Mouse (Mus musculus): ENCODE data around the gene Rb1. TPM values are rescaled to one million over a fixed set of nuclear protein-coding genes. Genes with fewer than 3 reads are reported as not detected.

The Rb1 gene
- polyA plus RNA-seq, 1 experiment from 2014 or later = 41.4 TPM

- Histone ChIP-seq H3K9ac (ENCODE audit: low read length) (no peak overlapping the region), H3K4me3 (ENCODE audit: low read depth, low read length) (no peak overlapping the region), H3K27ac (ENCODE audit: low read depth, low read length) (no peak overlapping the region), H3K36me3 (ENCODE audit: control insufficient read depth, insufficient read depth, low read length) (peaks cover 5% of the 10 kb centered on the region; the same call in 1 of the 2 replicates), H3K4me1 (ENCODE audit: control insufficient read depth, insufficient read depth, low read length) (no peaks in the 10 kb centered on the region; the same call in 1 of the 2 replicates), H3K4me2 (no peak overlapping the region), H3K9me3 (ENCODE audit: control insufficient read depth, low read length) (no peaks in the 10 kb centered on the region), H3K27me3 (ENCODE audit: control insufficient read depth, insufficient read depth, low read length) (no peaks in the 10 kb centered on the region)
- DNase-seq (ENCODE audit: low spot score, missing footprints) (no peak), ATAC-seq (ENCODE audit: low FRiP score) (no peak)
- 48% methylated on average over 12 of the region's 12 CpGs for WGBS
Measured at GRCm38 (mm10) chr14:73172196-73173011, 153.2 kb downstream of the Rb1 start.

- Histone ChIP-seq H3K27ac (ENCODE audit: low read depth, low read length) (no peak overlapping the region), H3K27me3 (ENCODE audit: control insufficient read depth, insufficient read depth, low read length) (no peaks in the 10 kb centered on the region), H3K36me3 (ENCODE audit: control insufficient read depth, insufficient read depth, low read length) (peaks cover 9% of the 10 kb centered on the region), H3K4me2 (no peak overlapping the region), H3K9me3 (ENCODE audit: control insufficient read depth, low read length) (no peaks in the 10 kb centered on the region), H3K9ac (ENCODE audit: low read length) (no peak overlapping the region), H3K4me3 (ENCODE audit: low read depth, low read length) (no peak overlapping the region), H3K4me1 (ENCODE audit: control insufficient read depth, insufficient read depth, low read length) (no peaks in the 10 kb centered on the region; the same call in 1 of the 2 replicates)
- ATAC-seq (ENCODE audit: low FRiP score) = no peak
- no peak for DNase-seq (ENCODE audit: low spot score, missing footprints)
- 91% methylated on average over 13 of the region's 13 CpGs for WGBS
Measured at GRCm38 (mm10) chr14:73169926-73170844, 155.4 kb downstream of the Rb1 start.

- Histone ChIP-seq H3K9me3 (ENCODE audit: control insufficient read depth, low read length) (no peaks in the 10 kb centered on the region), H3K27ac (ENCODE audit: low read depth, low read length) (no peak overlapping the region), H3K27me3 (ENCODE audit: control insufficient read depth, insufficient read depth, low read length) (no peaks in the 10 kb centered on the region), H3K4me3 (ENCODE audit: low read depth, low read length) (no peak overlapping the region), H3K36me3 (ENCODE audit: control insufficient read depth, insufficient read depth, low read length) (peaks cover 9% of the 10 kb centered on the region), H3K4me1 (ENCODE audit: control insufficient read depth, insufficient read depth, low read length) (no peaks in the 10 kb centered on the region; the same call in 1 of the 2 replicates), H3K9ac (ENCODE audit: low read length) (no peak overlapping the region), H3K4me2 (no peak overlapping the region)
- DNase-seq (ENCODE audit: low spot score, missing footprints) (no peak), ATAC-seq (ENCODE audit: low FRiP score) (no peak)
- 94% methylated on average over 6 of the region's 6 CpGs for WGBS
Measured at GRCm38 (mm10) chr14:73168605-73169004, 157.0 kb downstream of the Rb1 start.

GRCm38 (mm10) chr14:73165136-73165535 is 160.5 kb downstream of the Rb1 start:
- Histone ChIP-seq H3K4me2 (no peak overlapping the region), H3K9ac (ENCODE audit: low read length) (no peak overlapping the region), H3K27ac (ENCODE audit: low read depth, low read length) (no peak overlapping the region), H3K36me3 (ENCODE audit: control insufficient read depth, insufficient read depth, low read length) (peaks cover 6% of the 10 kb centered on the region), H3K4me3 (ENCODE audit: low read depth, low read length) (no peak overlapping the region), H3K4me1 (ENCODE audit: control insufficient read depth, insufficient read depth, low read length) (no peaks in the 10 kb centered on the region), H3K27me3 (ENCODE audit: control insufficient read depth, insufficient read depth, low read length) (no peaks in the 10 kb centered on the region), H3K9me3 (ENCODE audit: control insufficient read depth, low read length) (no peaks in the 10 kb centered on the region)
- ATAC-seq (ENCODE audit: low FRiP score) = no peak
- no peak for DNase-seq (ENCODE audit: low spot score, missing footprints)
- 96% methylated on average over 6 of the region's 6 CpGs for WGBS

- ATAC-seq (ENCODE audit: low FRiP score) (no peak), DNase-seq (ENCODE audit: low spot score, missing footprints) (no peak)
- no peaks in the 10 kb centered on the region for H3K9me3 ChIP-seq (ENCODE audit: control insufficient read depth, low read length)
- no peaks in the 10 kb centered on the region for H3K4me1 ChIP-seq (ENCODE audit: control insufficient read depth, insufficient read depth, low read length)
- WGBS = 93% methylated on average over 10 of the region's 10 CpGs
- no peak overlapping the region for H3K27ac ChIP-seq (ENCODE audit: low read depth, low read length)
- no peak overlapping the region for H3K9ac ChIP-seq (ENCODE audit: low read length)
- H3K27me3 ChIP-seq (ENCODE audit: control insufficient read depth, insufficient read depth, low read length) = no peaks in the 10 kb centered on the region
- no peak overlapping the region for H3K4me2 ChIP-seq
- H3K4me3 ChIP-seq (ENCODE audit: low read depth, low read length) = no peak overlapping the region
- peaks cover 6% of the 10 kb centered on the region; the same call in 1 of the 2 replicates for H3K36me3 ChIP-seq (ENCODE audit: control insufficient read depth, insufficient read depth, low read length)
Measured at GRCm38 (mm10) chr14:73163363-73163998, 162.1 kb downstream of the Rb1 start.

- Histone ChIP-seq H3K9me3 (ENCODE audit: control insufficient read depth, low read length) (no peaks in the 10 kb centered on the region), H3K27ac (ENCODE audit: low read depth, low read length) (no peak overlapping the region), H3K36me3 (ENCODE audit: control insufficient read depth, insufficient read depth, low read length) (peaks cover 6% of the 10 kb centered on the region; the same call in 1 of the 2 replicates), H3K9ac (ENCODE audit: low read length) (no peak overlapping the region), H3K4me1 (ENCODE audit: control insufficient read depth, insufficient read depth, low read length) (no peaks in the 10 kb centered on the region), H3K4me2 (no peak overlapping the region), H3K4me3 (ENCODE audit: low read depth, low read length) (no peak overlapping the region), H3K27me3 (ENCODE audit: control insufficient read depth, insufficient read depth, low read length) (no peaks in the 10 kb centered on the region)
- ATAC-seq (ENCODE audit: low FRiP score) (no peak), DNase-seq (ENCODE audit: low spot score, missing footprints) (no peak)
- 97% methylated on average over 13 of the region's 13 CpGs for WGBS
Measured at GRCm38 (mm10) chr14:73162192-73162800, 163.3 kb downstream of the Rb1 start.

- no peak for ATAC-seq (ENCODE audit: low FRiP score)
- no peak for DNase-seq (ENCODE audit: low spot score, missing footprints)
- Histone ChIP-seq H3K27me3 (ENCODE audit: control insufficient read depth, insufficient read depth, low read length) (no peaks in the 10 kb centered on the region), H3K4me3 (ENCODE audit: low read depth, low read length) (no peak overlapping the region), H3K36me3 (ENCODE audit: control insufficient read depth, insufficient read depth, low read length) (peaks cover 9% of the 10 kb centered on the region; the same call in 1 of the 2 replicates), H3K9ac (ENCODE audit: low read length) (no peak overlapping the region), H3K9me3 (ENCODE audit: control insufficient read depth, low read length) (no peaks in the 10 kb centered on the region), H3K27ac (ENCODE audit: low read depth, low read length) (no peak overlapping the region), H3K4me2 (no peak overlapping the region), H3K4me1 (ENCODE audit: control insufficient read depth, insufficient read depth, low read length) (no peaks in the 10 kb centered on the region)
- WGBS = 88% methylated on average over 4 of the region's 5 CpGs
Measured at GRCm38 (mm10) chr14:73161303-73161702, 164.3 kb downstream of the Rb1 start.

- Histone ChIP-seq H3K9ac (ENCODE audit: low read length) (no peak overlapping the region), H3K4me1 (ENCODE audit: control insufficient read depth, insufficient read depth, low read length) (peaks cover 7% of the 10 kb centered on the region), H3K4me2 (no peak overlapping the region), H3K36me3 (ENCODE audit: control insufficient read depth, insufficient read depth, low read length) (no peaks in the 10 kb centered on the region), H3K4me3 (ENCODE audit: low read depth, low read length) (no peak overlapping the region), H3K27ac (ENCODE audit: low read depth, low read length) (no peak overlapping the region), H3K9me3 (ENCODE audit: control insufficient read depth, low read length) (no peaks in the 10 kb centered on the region), H3K27me3 (ENCODE audit: control insufficient read depth, insufficient read depth, low read length) (no peaks in the 10 kb centered on the region)
- no peak for DNase-seq (ENCODE audit: low spot score, missing footprints)
- ATAC-seq (ENCODE audit: low FRiP score) = no peak
- 88% methylated on average over 3 of the region's 3 CpGs for WGBS
Measured at GRCm38 (mm10) chr14:73148125-73148524, 177.5 kb downstream of the Rb1 start.
